ENCODE assay signal across 8 mouse cellular contexts in genomic region chr11:31672170-31672563, GRCm38 (mm10). TPM values are rescaled to one million over a fixed set of nuclear protein-coding genes. Genes with fewer than 3 reads are reported as not detected.
A peak's percentile ranks its signal among the peaks of the same experiment; 100 is the strongest.
DNase-seq lines count a peak whose midpoint lies in the region; ATAC-seq and TF ChIP-seq lines count a peak whose summit lies in the region.

No protein-coding gene starts in this region.

- no peak for TF ChIP-seq CTCF in liver, adult 2 months (IDR thresholded peaks at IDR 0.05; ENCODE audit: low read depth, low read length)

- peaks cover 5% of the 10 kb centered on the region; the same call in 1 of the 2 replicates for H3K36me3 ChIP-seq in liver, adult 2 months (ENCODE audit: control insufficient read depth, insufficient read depth, low read length)
- H3K36me3 ChIP-seq in embryonic facial prominence, embryonic 13.5 days = peaks cover 25% of the 10 kb centered on the region
- H3K36me3 ChIP-seq in intestine, embryonic 15.5 days = no peaks in the 10 kb centered on the region
- H3K36me3 ChIP-seq in neural tube, embryonic 12.5 days = peaks cover 22% of the 10 kb centered on the region

- TF ChIP-seq POLR2A in liver, adult 2 months (IDR thresholded peaks at IDR 0.05; ENCODE audit: extremely low read depth, insufficient read depth, low read length) = no peak

- no peaks in the 10 kb centered on the region for H3K27me3 ChIP-seq in liver, adult 2 months (ENCODE audit: control insufficient read depth, insufficient read depth, low read length)
- no peaks in the 10 kb centered on the region for H3K27me3 ChIP-seq in embryonic facial prominence, embryonic 13.5 days
- no peaks in the 10 kb centered on the region for H3K27me3 ChIP-seq in intestine, embryonic 15.5 days (replicated peaks)
- H3K27me3 ChIP-seq in neural tube, embryonic 12.5 days (replicated peaks) = no peaks in the 10 kb centered on the region

- H3K4me1 ChIP-seq in liver, adult 2 months (ENCODE audit: control insufficient read depth, insufficient read depth, low read length) = peaks cover 14% of the 10 kb centered on the region
- H3K4me1 ChIP-seq in embryonic facial prominence, embryonic 13.5 days = peaks cover 11% of the 10 kb centered on the region
- H3K4me1 ChIP-seq in intestine, embryonic 15.5 days (replicated peaks) = peaks cover 9% of the 10 kb centered on the region
- peaks cover 14% of the 10 kb centered on the region for H3K4me1 ChIP-seq in neural tube, embryonic 12.5 days

- no peak overlapping the region for H3K27ac ChIP-seq in liver, adult 2 months (replicated peaks; ENCODE audit: insufficient read depth, low read depth, low read length)
- no peak overlapping the region for H3K27ac ChIP-seq in embryonic facial prominence, embryonic 13.5 days
- no peak overlapping the region for H3K27ac ChIP-seq in intestine, embryonic 15.5 days
- H3K27ac ChIP-seq in neural tube, embryonic 12.5 days = no peak overlapping the region

- H3K9me3 ChIP-seq in embryonic facial prominence, embryonic 13.5 days = no peaks in the 10 kb centered on the region
- no peaks in the 10 kb centered on the region for H3K9me3 ChIP-seq in intestine, embryonic 15.5 days
- no peaks in the 10 kb centered on the region for H3K9me3 ChIP-seq in neural tube, embryonic 12.5 days

- H3K9ac ChIP-seq in liver, adult 2 months (ENCODE audit: low read depth, low read length) = peak overlapping the region; percentile 97
- H3K9ac ChIP-seq in embryonic facial prominence, embryonic 13.5 days = peak overlapping the region; percentile 97
- peak overlapping the region; percentile 89 for H3K9ac ChIP-seq in intestine, embryonic 15.5 days
- H3K9ac ChIP-seq in neural tube, embryonic 12.5 days = peak overlapping the region; percentile 60

- no peak for DNase-seq in liver, adult 2 months (ENCODE audit: extremely low read depth, low read depth, low spot score)
- DNase-seq in liver = no peak
- DNase-seq in retina, postnatal 1 day = no peak
- DNase-seq in cerebellum, adult 11 months = no peak
- no peak for DNase-seq in frontal cortex, postnatal 25 days (ENCODE audit: low spot score in 2 of 2)

- peaks cover 5% of the 10 kb centered on the region; the same call in 1 of the 2 replicates for H3K79me2 ChIP-seq in liver, adult 2 months (ENCODE audit: control insufficient read depth, insufficient read depth, low read length)

- H3K4me3 ChIP-seq in liver, adult 2 months (ENCODE audit: insufficient read depth, low read depth, low read length) = peak overlapping the region; percentile 97
- peak overlapping the region; percentile 92 for H3K4me3 ChIP-seq in embryonic facial prominence, embryonic 13.5 days
- H3K4me3 ChIP-seq in intestine, embryonic 15.5 days (replicated peaks) = peak overlapping the region; percentile 68
- peak overlapping the region; percentile 97 for H3K4me3 ChIP-seq in neural tube, embryonic 12.5 days

- WGBS in liver, adult 2 months = 15% methylated on average over 9 of the region's 9 CpGs
- WGBS in embryonic facial prominence, embryonic 13.5 days = 9% methylated on average over 9 of the region's 9 CpGs
- WGBS in intestine, embryonic 15.5 days = 9% methylated on average over 9 of the region's 9 CpGs
- WGBS in neural tube, embryonic 12.5 days = 14% methylated on average over 9 of the region's 9 CpGs

- peak; percentile 54; the same call in 1 of the 2 replicates for ATAC-seq in embryonic facial prominence, embryonic 13.5 days (ENCODE audit: insufficient number of reproducible peaks, insufficient read depth, low FRiP score, low TSS enrichment, low read depth)
- peak; percentile 70 for ATAC-seq in intestine, embryonic 15.5 days
- ATAC-seq in neural tube, embryonic 12.5 days (ENCODE audit: low FRiP score, low read depth) = peak; percentile 67

- H3K4me2 ChIP-seq in embryonic facial prominence, embryonic 13.5 days = peak overlapping the region; percentile 68
- peak overlapping the region; percentile 58 for H3K4me2 ChIP-seq in intestine, embryonic 15.5 days (replicated peaks)
- H3K4me2 ChIP-seq in neural tube, embryonic 12.5 days (replicated peaks) = peak overlapping the region; percentile 69

RNA-seq across cellular contexts. Expression of gene Bod1, which starts 0.5 kb away (rescaled TPM):
- 33.4 and 36.8 TPM in 2 replicates for total RNA-seq in liver, adult 2 months (2014; rRNA removed)
- polyA plus RNA-seq in liver, adult 2 months (2012; rRNA removed) = 27.8 and 34.4 TPM in 2 replicates
- 94.7 and 108 TPM in 2 replicates for polyA plus RNA-seq in embryonic facial prominence, embryonic 13.5 days (2015; fragmentation: Nextera tagmentation; extraction: Ambion mirVana)
- polyA plus RNA-seq in intestine, embryonic 15.5 days (2015; fragmentation: Nextera tagmentation; extraction: Ambion mirVana) = 68.2 and 69.5 TPM in 2 replicates
- 163 and 173 TPM in 2 replicates for polyA plus RNA-seq in neural tube, embryonic 12.5 days (2016; fragmentation: Nextera tagmentation; extraction: Ambion mirVana)
